Mouse (Mus musculus): ENCODE measurements around the gene Fam32a.

Gene Fam32a

DNA sequence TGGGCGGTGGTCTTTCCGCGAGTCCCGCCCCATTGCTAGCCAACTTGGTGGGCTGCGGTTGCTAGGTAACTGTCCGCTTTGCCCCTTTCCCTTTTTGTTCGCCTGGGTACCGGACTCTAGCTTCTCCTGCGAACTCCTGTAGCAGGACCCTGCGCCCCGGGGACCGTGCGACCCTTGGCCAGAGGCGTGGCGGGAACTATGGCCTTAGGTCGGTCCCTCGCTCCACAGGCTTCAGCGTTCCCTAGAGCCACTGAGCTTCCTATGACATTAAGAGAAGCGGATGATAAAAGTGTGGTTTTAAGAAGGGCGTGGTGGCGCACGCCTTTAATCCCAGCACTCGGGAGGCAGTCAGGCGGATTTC lies 20.9 kb downstream of the Fam32a start:
- no peak for DNase-seq (ENCODE audit: low read depth, low spot score)

DNA sequence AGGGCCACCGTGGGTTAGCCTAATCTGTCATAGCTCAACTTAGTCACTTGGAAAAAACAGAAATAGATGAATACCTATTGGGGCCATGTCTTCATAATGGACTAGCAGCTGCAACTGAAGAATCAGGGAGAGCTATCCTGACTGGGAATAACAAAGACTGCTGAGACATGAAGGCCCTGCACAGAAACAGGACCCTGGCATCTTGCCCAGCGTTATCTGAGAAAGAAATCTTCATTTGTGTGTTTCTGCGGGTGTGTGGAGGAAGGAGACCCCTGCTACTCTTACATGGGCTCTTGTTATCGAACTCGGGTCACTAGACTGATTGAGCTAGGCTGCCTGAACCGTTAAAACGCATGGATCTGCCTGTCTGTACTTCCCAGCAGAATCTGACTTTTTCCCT lies 21.4 kb downstream of the Fam32a start:
- DNase-seq (ENCODE audit: low read depth, low spot score) = no peak

DNA sequence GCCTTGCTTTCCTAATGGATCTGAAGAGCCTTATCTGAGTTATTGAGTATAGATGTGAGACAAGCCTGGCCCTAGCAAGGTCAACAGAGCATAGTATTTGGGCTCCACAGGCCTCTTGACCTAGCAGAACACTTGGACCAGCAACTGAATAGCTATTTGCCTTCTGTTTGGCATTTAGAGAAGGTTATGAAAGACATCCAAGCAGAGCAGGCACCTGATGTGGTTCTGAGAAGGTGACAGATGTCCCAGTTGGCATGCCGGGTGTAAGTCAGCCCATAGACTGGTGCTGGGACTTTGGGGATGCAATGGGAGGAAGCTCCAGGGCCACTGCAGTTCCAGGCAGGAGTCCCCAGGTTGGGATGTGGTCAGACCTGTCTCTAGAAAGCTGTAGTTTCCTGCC lies 22.7 kb downstream of the Fam32a start:
- no peak for DNase-seq (ENCODE audit: low read depth, low spot score)

DNA sequence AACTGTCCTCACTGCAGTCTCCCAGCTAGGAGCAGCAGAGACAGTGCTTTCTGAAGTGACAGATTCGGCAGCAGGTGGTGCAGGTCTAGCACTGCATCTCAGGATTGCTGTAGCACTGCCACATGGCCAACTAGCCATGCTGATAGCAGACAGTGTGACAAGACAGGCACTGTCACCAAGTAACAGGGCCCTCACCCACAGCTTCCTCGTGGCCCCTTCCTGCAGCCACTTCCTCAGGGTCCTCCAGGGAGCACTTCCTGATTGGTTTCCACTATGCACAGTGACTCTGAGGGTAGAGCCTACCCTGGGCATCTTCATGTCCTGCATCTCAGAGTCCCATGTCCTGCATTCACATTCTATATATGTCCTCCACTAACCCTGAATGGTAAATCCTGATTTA lies 25.1 kb downstream of the Fam32a start:
- no peak for DNase-seq (ENCODE audit: low read depth, low spot score)

DNA sequence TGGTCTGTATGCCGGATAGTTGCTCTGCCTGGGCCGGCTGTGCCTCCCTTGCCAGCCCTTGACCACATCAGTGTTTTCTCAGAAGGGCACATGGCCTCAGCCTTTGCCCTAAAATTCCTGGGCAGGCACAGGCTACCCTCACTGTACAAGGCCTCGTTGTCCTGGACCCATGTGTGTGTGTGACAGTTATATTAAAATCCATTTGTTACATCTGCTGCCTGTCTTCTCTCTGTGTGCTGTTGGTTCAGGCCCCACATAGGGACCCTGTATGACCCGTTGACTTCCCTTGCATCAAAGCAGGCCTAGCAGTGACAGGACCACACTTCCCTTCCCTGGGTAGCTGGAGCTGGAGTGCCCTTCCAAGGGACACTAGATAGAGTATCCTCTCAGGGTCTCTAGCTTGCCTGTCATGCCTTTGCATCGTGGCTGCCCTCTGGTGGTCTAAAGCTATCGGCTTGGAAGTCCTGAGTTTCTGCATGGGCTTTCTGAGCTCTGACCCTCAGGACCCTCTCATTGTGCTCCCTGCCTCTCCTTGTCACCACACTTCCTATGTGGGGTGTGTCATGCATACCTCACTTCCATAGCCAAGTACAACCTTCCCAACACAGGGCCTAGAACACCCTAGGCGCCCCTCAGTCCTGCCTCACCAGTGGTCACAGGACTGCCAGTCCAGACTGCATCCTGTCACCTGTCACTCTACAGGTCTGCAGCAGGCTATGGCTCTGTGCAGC lies 37.8 kb downstream of the Fam32a start:
- DNase-seq (ENCODE audit: low read depth, low spot score) = no peak

DNA sequence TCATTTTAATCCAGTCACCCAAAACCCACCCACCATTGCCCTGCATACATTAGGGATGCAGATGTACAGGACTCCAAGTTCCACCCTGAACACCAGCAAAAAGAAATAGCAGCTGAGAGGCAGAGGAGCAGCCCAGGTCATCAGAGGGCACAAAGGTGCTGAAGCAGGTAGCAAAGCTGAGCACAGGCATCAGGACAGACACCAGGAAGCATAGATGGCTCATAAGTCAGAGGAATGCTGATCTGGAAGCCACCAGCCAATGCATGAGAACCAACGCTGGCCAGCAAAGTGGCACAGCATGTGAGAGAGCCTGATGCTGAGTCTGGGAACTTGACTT lies 38.3 kb downstream of the Fam32a start:
- DNase-seq (ENCODE audit: low read depth, low spot score) = no peak

DNA sequence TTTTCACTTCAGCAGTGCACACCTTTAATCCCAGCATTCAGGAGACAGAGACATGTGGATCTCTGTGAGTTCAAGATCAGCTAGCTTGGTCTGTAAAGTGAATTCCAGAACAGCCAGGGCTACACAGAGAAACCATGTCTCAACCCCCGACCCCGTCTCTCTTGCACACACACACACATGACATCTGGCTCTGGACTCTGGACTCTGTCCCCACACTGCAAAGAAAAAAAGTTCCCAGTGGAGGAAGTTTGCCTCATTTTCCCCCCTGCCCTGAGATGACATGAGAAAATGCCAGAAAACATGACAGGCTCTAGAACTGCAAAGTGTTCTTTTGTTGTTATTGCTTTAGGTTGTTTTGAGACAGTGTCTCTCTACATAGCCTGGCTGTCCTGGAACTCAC lies 40.3 kb downstream of the Fam32a start:
- no peak for DNase-seq (ENCODE audit: low read depth, low spot score)

DNA sequence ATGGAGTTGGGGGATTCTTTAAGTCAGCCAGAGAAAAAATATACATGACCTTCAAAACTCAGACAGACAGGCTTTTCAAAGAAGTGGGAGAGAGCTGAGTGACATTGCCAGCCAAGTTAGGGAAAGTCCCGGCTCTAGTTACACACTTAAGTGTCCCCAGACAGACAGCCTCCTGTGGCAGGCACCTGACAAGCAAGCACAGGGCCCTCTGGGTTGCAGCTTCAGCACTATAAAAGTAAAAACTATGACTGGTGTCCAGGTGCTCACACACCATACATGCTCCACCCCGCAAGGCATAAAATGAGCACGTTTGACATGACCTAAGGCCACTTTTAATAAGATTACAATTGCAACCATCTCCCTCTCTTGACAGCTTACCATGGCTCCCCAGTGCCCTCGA lies 41.1 kb downstream of the Fam32a start:
- DNase-seq (ENCODE audit: low read depth, low spot score) = no peak

DNA sequence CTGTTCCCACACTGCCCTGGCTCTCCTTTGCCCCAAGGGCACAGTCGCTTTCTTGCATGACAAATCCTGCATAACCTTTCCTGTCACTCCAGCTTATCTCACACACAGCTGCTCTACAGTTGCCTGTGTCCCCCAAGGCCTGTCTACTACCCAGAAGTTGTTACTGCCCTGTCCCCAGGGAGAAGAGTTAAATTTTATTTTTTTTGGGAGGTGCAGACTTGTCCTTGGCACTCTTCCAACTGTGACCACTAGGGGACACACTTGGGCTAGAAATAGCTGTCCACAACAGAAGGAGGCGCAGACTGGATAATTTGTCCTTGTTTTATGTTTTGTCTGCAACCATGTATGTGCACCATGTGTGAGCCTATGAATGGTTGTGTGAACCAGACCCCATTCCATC lies 41.5 kb downstream of the Fam32a start:
- DNase-seq (ENCODE audit: low read depth, low spot score) = peak; percentile 34

DNA sequence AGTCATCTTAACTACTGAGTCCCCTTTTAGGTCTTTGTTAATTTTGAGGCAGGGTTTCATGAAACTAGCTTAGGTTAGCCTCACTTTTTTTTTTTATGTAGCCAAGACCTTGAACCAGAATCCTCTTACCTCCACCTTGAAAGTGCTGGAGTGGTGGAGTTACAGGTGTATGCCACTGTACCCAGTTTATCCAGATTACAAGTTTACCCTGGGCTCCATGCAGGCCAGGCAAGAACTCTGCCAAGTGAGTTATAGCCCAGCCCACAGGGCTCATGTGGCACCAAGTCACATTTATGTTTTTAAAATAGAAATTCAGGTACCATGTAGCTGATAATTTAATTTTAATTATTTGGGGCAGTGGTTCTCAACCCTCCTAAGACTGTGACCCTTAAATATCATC lies 41.9 kb downstream of the Fam32a start:
- DNase-seq (ENCODE audit: low read depth, low spot score) = no peak

DNA sequence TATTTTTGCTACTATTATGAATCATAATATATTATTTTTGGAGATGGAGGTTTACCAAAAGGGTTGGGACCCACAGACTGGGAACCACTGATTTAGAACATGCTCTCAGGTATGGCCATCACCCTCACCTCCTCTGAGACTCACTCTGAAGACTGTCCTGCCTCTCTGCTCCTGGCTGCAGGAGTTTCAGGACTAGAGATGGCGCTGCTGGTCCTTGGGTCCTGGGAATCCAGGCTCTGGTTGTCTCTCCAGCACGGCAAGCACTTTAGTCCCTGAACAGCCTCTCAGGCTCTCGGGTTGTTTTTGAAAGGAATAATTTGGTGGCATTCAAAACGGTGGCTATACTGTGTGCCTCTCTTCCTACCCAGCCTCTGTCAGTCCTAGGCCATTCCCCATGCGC lies 42.3 kb downstream of the Fam32a start:
- no peak for DNase-seq (ENCODE audit: low read depth, low spot score)

DNA sequence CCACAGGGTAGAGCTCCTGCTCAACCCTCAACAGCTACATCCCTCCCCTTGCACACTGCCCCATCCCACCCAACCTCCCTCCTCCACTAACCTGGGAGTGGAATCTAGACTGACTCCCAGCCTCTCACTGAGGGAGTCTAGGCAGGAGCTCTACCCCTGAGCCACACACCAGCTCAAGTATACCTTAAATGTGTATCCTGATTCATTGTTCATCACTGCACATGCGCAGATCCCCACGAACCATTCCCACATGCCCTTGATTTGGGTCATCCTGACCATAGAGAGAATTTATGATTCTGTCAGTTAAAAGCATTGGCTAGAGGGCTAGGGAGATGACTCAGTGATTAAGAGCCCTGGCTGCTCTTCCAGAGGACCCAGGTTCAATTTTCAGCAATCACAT lies 43.2 kb downstream of the Fam32a start:
- DNase-seq (ENCODE audit: low read depth, low spot score) = no peak

DNA sequence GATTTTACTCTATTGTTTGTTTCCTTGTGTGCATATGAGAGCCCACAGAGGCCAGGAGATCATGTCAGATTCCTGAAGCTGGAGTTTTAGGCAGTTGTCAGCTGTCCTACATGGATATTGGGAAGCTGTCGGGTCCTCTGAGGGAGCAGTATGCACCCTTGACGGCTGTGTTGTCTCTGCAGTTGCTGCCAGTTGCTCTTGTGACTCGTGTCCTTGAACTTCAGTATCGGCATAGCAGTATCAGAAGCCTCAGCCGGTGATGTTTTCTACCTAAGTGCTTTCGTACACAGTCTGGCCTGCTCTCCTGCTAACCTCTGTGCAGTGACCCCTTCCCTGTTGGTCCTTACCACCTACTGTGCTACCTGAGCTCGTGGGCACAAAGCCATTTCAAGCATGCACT lies 43.9 kb downstream of the Fam32a start:
- DNase-seq (ENCODE audit: low read depth, low spot score) = no peak

DNA sequence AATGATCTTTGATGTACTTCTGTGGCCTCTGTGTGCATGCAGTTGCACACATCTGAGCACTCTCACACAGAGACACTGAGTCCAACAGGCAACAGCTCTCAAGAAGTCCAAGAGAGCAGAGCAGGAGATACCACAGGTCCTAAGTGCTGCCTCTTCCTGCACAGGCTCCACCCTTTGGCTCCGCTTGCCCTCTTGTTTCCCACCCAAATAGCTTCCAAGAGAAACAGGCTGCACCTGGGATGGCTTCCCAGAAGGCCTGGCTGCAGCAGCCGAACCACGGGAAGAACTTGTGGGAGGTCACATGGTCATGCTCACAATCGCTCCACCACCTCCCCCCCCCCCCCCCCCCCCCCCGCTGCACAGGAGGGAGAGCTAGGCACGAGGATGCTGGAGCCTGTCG lies 45.8 kb downstream of the Fam32a start:
- DNase-seq (ENCODE audit: low read depth, low spot score) = no peak

DNA sequence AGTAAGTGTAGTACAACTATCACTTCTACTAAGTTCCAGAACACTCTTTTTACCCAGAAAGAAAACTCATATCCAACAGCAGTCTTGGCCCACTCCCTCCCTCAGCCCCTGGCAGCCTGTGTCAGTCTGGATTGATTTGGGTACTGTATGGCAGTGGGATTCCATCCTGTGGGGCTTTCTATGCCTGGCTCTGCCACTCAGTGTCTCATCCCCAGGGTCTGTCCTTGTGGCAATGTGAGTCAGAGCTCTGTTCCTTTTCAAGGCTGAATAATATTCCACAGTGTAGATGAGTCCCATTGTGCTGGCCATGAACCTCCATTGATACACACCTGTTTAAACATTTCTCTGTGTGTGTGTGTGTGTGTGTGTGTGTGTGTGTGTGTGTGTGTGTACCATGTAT lies 47.1 kb downstream of the Fam32a start:
- no peak for DNase-seq (ENCODE audit: low read depth, low spot score)

DNA sequence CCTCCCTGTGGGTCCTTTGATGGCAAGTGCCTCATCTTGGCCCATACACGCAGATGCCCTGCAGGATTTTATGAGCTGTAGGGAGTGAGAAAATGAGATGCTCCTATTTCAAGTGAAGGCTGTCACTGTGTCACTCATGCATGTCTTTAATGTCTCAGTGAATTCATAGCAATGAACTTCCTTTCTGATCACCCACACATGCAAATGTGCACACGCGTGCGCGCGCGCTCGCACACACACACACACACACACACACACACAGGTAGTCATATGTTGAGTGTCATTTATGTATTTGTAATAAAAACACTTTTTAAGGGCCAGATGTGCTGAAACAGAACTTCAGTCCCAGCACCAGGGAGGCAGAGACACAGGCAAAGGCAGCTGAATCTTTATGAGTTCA lies 47.6 kb downstream of the Fam32a start:
- no peak for DNase-seq (ENCODE audit: low read depth, low spot score)

DNA sequence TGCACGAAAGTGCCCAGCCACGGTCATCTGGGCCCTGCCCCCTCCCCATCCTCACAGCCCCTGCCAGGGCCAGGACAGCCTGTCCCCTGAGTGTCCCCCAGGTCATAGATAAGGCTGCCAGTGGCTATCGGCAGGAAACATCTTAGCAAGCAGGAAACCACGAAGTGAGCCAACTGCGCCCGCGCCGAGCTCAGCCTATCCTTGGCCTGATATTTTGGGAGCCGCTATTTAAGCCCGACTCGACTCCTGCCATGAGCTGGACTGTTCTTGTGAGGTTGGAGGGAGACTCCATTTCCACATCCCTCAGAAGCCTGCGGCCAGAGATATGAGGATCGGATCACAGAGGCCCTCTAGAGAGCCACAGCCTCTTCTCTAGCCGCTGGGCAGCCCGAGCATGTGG lies 48.8 kb downstream of the Fam32a start:
- DNase-seq (ENCODE audit: low read depth, low spot score) = no peak

DNA sequence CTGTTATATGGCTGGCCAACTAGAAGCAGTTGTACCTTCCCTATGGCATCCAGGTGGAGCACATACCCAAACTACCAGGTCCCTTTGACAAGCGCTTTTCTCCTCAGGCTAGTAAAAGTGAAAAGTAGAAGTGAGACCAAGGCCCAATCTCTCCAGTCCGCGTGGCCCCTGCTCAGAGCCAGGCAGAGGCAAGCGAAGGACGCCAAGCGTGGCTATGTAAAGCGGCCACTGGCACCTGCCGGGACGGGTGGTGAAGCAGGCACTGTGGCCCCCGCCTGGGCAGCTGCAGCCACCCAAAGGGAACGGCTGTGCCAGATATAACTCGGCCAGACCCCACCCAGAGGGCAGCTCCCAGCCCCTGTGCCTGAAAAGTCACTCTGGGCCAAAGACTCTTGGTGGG lies 51.1 kb downstream of the Fam32a start:
- no peak for DNase-seq (ENCODE audit: low read depth, low spot score)

DNA sequence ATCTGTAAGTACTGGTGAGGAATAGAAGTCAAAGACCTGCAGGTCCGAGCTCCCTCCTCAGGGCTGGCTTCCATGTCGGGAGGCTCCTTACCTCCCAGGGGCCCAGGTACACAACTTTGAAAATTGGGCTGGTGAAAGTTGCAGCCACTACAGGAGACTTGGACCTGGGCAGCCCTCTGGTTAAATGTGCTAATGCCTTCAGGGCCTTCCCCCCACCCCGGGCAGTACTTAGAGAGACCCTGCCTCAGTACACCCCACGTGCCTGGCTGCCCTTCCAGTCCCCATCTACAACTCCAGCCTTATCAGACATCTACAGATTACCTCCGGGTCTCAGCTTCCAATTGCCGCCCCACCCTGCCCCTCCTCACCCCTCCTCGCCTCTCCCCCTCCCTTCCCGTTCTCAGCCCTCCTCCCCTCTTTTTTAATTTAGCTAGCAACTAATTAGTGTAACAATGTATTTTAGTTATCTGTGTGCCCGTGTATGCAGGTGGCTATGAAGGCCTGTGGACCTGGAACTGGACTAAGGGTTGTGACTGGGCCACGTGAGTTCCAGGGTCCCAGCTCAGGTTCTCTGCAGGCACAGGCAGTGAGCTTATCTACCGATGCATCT lies 51.6 kb downstream of the Fam32a start:
- no peak for DNase-seq (ENCODE audit: low read depth, low spot score)

DNA sequence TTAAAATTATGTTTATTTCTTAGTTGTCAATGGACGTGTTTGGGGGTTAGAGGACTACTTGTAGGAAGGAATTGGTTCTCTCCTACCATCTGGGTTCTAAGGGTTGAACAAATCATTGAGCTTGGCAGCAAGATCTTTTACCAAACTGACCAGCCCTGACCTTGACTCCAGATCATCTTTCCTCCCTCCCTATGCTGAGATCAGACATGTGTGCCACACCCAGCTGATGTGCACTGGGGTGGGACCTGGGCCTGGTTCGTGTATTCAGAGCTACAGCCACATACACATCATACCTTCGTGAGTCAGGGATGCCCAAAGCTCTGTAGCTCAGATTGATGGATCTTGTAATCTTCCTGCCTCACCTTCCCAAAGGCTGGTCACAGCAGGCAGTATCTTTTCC lies 52.2 kb downstream of the Fam32a start:
- DNase-seq (ENCODE audit: low read depth, low spot score) = no peak

DNA sequence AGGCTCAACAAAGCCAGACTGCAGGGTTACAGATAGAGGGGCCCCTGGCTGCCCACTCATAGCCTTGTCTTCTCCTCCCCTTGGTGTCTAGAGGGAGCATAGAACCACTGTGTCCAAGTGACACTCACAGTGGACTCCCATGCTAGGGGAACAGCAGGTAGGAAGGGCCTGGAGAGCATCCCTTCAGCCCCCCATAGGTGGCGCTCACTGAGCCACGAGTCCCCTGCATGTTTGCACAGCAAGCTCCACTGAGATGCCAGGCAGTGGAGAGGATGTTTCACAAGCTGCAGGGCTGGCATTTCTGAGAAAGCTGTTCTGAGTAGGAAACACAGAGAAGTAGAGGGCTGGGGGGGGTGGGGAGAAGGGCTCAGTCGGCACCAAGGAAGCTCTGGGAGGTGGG lies 52.8 kb downstream of the Fam32a start:
- DNase-seq (ENCODE audit: low read depth, low spot score) = no peak

DNA sequence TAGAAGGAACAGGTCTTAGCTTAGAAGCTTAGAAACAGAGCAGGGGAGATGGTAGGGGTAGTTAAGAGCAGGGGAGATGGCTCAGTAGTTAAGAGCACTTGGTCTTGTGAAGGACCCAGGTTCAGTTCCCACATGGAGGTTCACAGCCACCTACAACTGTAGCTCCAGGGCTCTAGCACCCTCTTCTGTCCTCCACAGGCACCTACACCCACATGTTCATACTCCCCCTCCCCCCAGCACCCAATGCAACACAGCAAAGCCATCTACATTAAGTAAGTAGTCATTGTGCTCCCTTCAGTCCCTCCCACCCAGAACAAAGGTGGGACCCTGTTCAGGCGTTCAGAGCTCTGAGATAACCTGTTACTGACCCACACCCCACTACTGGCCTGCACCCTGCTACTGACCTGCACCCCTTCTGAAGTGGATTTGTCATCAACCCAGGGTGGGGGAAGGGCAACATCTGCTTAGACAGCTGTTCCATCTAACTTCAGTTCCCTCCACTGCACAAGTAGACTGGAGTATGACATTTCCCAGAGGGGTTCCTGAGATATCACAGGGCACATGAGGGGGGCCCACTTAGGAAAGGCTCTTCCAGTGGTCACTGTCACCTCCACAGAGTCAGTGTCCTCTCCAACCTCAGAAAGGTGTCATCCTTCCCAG lies 53.7 kb downstream of the Fam32a start:
- no peak for DNase-seq (ENCODE audit: low read depth, low spot score)

DNA sequence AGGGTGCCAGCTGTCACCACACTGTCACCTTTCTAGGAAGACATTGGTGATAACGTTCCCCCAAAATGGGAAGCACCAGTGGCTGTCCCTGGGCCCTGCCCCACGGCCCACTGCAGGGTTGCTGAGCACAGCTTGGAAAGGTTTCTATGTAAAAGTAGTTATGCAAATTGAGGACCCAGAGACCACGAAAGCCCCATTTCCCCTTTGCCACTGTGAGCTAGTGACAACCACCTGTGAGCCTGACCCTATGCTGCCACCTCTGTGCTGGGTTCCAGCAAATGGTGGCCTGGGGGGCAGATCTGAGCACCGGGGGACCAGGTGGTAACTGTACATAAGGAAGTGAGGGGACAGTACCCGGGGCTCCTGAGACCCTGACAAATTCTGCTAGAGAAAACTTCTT lies 54.3 kb downstream of the Fam32a start:
- DNase-seq (ENCODE audit: low read depth, low spot score) = no peak
